Mouse (Mus musculus): ENCODE measurements around the gene Cass4.

DNA sequence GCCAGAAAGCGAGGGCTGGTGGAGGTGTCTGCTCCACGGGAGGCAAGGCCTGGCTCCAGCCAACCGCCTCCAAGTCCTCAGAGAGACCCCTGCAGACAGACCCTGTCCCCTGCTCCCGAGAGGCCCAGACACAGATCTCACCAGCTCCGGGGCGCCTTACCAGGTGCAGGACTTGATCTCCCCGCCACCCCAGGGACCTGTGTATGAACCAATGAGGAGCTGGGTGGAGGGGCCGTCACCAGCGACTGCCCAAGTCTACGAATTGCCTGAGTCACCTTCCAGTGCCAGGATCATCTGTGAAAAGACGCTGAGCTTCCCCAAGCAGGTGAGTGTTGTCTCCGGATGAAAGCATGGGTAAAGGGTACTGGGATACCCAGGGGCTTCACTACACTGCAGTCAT, 22.6 kb downstream of the Cass4 start:
- TF ChIP-seq POLR2A (IDR thresholded peaks at IDR 0.05; ENCODE audit: low read depth, low read length) (no peak), CTCF (conservative IDR thresholded peaks at IDR 0.05; ENCODE audit: insufficient read depth, insufficient read length, low read depth, low read length) (no peak)

Data from kidney, adult 2 months (tissue).